Mouse (Mus musculus) 3T3-L1 (cell line): ENCODE measurements around the gene Hrh3.

Source experiments
- DNase-seq: peaks from one replicate; pipeline ENCODE4 v3.0.0-alpha.2; 2015; ENCODE audit warnings: low read depth, low spot score

Gene Hrh3

DNA sequence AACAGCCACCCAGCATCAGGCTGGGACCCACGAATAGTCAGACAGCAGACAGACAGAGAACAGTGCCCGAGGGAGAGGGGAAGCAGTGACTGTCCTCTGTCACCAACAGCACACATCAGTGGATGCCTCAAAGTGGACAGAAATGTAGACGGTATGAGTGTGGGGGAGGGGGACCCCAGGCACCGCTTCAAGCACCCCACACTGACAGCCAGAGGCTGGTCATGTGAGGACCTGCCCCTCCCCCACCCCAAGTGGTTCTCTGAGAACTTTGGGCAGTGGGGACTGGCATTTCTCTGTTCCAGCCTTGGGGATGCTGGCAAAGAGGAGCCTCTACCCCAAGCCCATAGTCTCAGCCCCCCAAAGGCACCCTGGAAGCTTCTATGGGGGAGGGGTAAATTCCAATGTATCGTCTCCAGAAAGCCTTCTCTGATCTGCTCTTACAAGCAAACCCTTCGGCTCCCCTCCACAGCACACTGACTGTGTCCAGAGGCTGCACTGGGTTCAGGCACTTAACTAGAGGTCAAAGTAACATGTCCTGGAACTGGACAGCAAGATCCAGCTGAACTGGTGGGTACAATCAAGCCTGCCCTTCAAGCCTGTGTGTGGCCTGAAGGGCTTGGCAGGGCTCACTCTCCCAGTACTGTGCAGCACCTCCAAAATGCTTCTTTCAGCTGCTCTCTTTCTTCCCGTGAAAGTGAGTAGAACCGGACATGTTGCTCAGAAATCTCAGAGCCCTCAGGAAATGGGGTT, 1.3 kb upstream of the Hrh3 start:
- DNase-seq, result no peak

GRCm38 (mm10) chr2:180104659-180105377, 530 bp upstream of the Hrh3 start:
- DNase-seq, result no peak

GRCm38 (mm10) chr2:180103151-180103977, 924 bp downstream of the Hrh3 start:
- DNase-seq, result no peak

- DNase-seq, result no peak
Observed at GRCm38 (mm10) chr2:180099529-180099928, 4.8 kb downstream of the Hrh3 start.

DNA sequence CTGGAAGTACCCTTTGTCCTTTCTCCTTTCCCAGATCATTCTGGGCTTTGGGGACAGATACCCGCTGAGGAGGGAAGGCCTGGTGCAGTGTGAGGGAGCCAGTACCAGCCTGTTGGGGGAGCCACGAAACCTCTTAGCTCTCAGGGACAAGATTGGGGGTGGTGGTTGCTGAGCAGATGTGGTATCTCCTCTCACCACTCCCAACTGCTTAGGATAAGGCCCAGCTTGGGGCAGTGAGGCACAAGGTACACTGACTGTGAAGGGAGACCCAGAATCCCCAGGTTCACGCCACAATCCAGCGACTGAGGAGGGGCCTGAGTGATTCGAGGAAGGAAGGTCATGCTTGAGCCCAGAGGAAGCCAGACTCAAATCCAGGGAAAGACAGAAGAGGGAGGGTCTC, 6.1 kb downstream of the Hrh3 start:
- no peak for DNase-seq

GRCm38 (mm10) chr2:180097585-180097984, 6.7 kb downstream of the Hrh3 start:
- no peak for DNase-seq

DNA sequence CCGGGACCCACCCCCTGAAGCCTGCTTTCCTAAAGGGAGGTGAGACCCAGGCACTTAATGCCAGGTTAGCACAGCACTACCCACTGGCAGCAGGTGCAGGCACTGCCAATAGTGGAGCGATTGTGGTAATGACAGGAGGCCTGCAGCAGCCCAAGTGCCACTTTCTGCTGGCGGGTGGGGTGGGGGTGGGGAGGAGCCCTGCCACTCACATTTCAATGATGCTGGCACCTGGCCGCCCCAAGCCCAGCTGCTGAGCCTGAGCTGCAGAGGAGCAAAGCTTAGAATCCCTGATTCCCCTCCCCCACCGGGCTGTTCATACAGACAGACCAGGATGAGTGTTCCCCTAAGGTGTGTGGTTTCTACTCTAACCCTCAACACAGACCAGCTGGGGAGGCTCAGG, 8.6 kb downstream of the Hrh3 start:
- DNase-seq, result no peak

- DNase-seq, result no peak
Observed at GRCm38 (mm10) chr2:180090285-180090684, 14.0 kb downstream of the Hrh3 start.

- no peak for DNase-seq
Observed at GRCm38 (mm10) chr2:180087472-180087871, 16.8 kb downstream of the Hrh3 start.

- DNase-seq, result no peak
Observed at GRCm38 (mm10) chr2:180086637-180087027, 17.7 kb downstream of the Hrh3 start.

- DNase-seq, result no peak
Observed at GRCm38 (mm10) chr2:180085926-180086636, 18.2 kb downstream of the Hrh3 start.

DNA sequence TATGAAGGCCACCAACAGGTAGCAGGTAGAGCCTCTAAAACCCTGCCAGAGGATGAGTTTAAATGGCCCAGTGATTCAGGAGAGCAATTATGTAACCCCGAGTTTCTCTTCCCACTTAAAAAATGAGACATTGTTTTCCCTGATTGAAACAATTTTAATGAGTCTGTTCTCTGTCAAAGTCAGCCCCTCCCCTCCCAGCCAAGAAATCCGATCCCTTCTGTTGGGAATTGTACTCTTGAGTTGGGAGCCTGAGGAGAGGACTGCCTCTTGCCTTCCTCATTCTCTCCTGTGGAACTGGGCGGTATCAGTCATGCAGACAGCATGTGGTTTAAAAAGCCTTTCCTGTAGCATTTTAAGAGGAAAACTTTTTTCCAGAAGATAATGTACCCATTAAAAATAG, 19.7 kb downstream of the Hrh3 start:
- no peak for DNase-seq

DNA sequence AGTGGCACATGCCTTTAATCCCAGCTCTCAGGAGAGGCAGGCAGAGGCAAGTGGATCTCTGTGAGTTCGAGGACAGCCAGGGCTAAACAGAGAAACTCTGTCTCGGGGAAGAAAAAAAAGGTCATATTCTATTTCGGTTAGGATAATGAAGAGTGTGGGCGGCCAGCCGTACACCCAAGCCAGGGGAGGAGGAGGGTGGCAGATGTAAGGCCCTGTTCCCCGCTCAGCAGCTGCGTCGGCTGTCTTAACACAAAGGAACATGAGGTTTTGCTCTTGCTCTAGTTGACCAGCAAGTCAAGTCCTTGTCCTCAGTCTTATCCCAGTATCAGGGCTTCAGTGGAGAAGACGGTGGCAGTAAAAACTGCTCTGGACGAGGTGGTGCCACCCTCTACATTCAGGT, 21.2 kb downstream of the Hrh3 start:
- no peak for DNase-seq

GRCm38 (mm10) chr2:180080680-180081079, 23.6 kb downstream of the Hrh3 start:
- peak; percentile 20 for DNase-seq

GRCm38 (mm10) chr2:180077622-180078021, 26.7 kb downstream of the Hrh3 start:
- DNase-seq, result no peak

DNA sequence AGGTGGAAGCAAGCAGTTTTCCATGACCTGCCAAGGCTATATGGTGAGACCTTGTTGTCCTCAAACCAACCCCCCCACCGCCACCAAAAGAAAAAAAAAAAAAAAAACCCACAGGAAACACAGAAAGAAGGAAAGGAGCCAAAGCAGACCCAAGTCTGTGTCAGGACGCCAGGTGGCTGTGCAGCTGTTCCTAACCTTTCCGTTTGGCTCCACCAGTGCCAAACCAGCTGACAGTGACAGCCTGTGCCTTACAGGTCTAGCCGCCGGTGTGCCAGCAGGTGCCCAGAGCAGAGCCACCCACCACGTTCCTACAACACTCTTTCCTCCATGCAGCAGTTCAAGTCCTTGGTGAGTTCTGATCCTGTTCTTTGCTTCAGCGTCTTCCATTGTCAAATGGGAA, 31.4 kb downstream of the Hrh3 start:
- DNase-seq, result no peak

DNA sequence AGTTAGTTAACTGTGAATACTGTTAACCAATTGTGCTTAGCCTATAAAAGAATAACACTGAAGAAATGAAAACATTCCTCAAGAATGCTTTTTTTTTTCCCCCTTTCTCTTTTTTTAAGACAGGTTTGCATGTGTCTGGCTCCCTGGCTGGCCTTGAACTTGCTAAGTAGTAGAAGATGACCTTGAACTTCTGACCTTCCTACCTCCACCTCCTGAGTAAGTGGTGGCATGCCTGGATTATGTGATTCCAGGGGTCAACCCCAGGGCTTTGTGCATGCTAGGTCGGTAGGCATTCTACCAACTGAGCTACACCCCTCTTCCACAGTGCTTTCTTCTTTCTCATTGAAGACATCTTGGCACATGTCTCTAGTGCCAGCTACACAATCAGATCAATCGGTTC, 32.6 kb downstream of the Hrh3 start:
- DNase-seq, result no peak

DNA sequence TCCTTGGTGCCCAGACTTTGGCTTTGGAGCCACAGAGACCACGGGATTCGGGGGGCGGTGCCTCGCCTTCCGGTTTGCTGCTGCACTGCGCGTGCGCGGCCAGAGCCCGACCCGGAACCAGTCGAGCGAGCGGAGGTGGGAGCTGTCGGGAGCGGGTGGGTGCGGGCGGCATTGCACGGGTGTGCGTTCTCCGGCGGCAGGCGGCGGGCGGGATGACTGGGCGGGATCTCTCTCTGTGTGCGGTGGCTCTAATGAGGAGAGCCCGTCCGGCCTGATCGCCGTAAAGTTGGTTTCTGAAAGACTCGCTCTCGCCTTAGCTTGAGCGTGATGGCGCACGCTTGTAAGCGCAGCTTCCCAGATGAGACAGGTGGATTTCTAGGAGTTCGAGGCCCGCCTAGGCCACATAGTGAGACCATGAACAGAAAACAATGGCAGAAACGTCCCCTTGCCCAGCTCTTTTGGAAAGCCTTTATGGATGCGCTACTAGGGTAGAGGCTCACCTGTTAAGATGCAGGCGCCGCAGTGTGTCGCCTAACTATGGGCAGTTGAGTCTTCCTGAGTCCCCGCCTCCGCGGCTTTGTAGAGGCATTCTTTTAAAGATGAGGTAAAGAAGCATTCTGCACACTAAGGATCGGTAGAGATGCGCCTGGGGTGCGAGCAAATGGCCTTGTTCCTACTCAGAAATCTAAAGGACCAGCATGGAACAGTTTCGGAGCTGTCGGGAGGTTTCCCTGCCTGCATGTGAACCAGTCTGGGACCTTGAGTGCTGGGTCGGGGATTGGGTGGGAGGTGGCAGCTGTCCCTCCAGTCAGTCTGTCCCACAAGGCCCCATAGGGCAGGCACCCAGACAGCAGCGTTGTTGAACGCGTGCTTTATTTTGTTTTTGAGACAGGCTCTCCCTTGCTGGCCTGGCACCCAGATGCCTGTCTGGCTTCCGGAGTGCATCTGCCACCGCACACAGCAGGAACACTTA, 33.5 kb downstream of the Hrh3 start, which contains the start of gene Mtg2:
Gene Mtg2, plus strand, starts transcription at position 108 of the 973 bp plus-strand sequence.
- peak; percentile 94 for DNase-seq

- DNase-seq, result no peak
Observed at GRCm38 (mm10) chr2:180069770-180070480, 34.4 kb downstream of the Hrh3 start.
